Mouse (Mus musculus) effector memory CD4-positive, alpha-beta T cell, adult 5 months (primary cell): ENCODE measurements around the gene Mrps30. TPM values are rescaled to one million over a fixed set of nuclear protein-coding genes. Genes with fewer than 3 reads are reported as not detected.

ENCODE experiments used
- polyA plus RNA-seq: library from polyadenylated mRNA; unstranded; fragments of 100-300 nt; shearing (Covaris generic); gene quantifications from one replicate; pipeline ENCODE4 v1.2.1, GENCODE M21; 2017

Mrps30 gene
- polyA plus RNA-seq: 25.3 TPM

DNA sequence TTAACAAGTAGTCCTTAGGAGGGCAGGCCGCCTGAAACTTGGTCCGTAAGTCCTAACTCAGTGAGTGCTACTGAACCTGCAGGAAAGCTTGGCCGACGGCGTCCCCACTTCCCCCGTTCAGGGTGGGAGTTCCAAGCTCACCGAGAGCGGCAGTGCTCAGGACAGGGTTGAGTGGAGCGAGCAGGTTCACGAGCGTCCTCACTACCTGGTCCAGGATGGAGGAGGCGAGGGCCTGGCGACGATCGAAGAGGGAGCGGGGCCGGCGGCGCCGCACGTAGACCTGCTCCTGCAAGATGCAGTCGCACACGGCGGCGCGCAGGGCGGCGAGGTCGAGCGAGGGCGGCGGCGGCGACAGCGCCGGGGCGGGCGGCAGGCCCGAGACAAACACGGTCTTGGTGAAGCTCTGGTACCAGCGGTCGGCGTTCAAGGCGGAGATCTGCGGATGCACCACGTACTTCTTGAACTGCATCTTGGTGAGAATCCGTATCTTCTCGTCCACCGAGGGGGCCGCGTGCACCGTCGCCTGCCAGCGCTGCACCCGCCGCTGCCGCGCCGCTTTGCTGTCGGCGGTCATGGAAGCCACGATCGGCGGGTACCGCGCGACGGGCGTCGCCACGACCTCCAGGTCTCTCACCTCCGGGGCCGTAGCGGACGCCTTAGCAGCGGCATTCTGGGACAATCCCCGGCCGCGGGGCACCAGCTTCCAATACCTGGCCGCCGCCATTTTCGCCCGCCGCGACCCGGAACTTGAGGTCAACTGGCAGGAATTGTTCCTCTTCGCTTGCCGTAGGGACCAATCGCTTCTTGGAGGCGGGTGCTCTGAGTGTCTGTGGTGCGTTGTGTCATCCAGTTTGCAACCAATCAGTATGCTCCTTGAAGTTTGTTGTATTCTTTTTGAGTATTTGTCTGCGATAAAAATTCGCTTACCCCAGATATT, at the start of gene Mrps30, which contains the start of gene B430218F22Rik:
Gene Mrps30, minus strand, starts transcription at position 742 of the 937 bp plus-strand sequence.
Gene B430218F22Rik, plus strand, starts transcription at position 120 of the 937 bp plus-strand sequence.

Other genes starting within 250 kb of the Mrps30 start
- 0.44 TPM for gene B430218F22Rik, start 622 bp downstream of the Mrps30 start, polyA plus RNA-seq